Mouse (Mus musculus) myocyte (in vitro differentiated cells): ENCODE measurements around the gene Syna. TPM values are rescaled to one million over a fixed set of nuclear protein-coding genes. Genes with fewer than 3 reads are reported as not detected.

Experiments
- H3K27me3 ChIP-seq: one replicate; pipeline ENCODE4 v1.6.1; 2011; ENCODE audit not compliant: control insufficient read depth, insufficient read depth, insufficient read length
- H3K36me3 ChIP-seq: one replicate; pipeline ENCODE4 v1.6.1; 2011; ENCODE audit not compliant: control insufficient read depth, insufficient read depth
- H3K4me2 ChIP-seq: one replicate; pipeline ENCODE4 v1.6.1; 2011; ENCODE audit warnings: low read depth, control low read depth
- H3K4me3 ChIP-seq: one replicate; pipeline ENCODE4 v1.5.1; 2011; ENCODE audit warnings: mild to moderate bottlenecking, control low read depth, moderate library complexity
- H3K79me2 ChIP-seq: one replicate; pipeline ENCODE4 v1.6.1; 2011; ENCODE audit not compliant: control insufficient read depth, insufficient read depth
- H3ac ChIP-seq: one replicate; pipeline ENCODE4 v1.6.1; 2011; ENCODE audit not compliant: control insufficient read depth, insufficient read length
- CEBPB ChIP-seq: IDR thresholded peaks from 2 replicates; pipeline ENCODE4 v1.6.1; 2011; ENCODE audit warnings: mild to moderate bottlenecking, moderate library complexity; ENCODE audit not compliant: poor library complexity, insufficient read depth, severe bottlenecking
- E2F4 ChIP-seq: IDR thresholded peaks from one replicate; pipeline ENCODE4 v1.6.1; 2011; ENCODE audit warnings: mild to moderate bottlenecking, control low read depth, moderate library complexity; ENCODE audit not compliant: insufficient read depth
- MAX ChIP-seq: IDR thresholded peaks from one replicate; pipeline ENCODE4 v1.6.1; 2011; ENCODE audit warnings: low read depth, mild to moderate bottlenecking, control low read depth
- MYOD1 ChIP-seq, 3 experiments: IDR thresholded peaks; one replicate each; pipeline ENCODE4 v1.6.1; 2011; ENCODE audit warnings: control low read depth in 2 of 3, low read depth in 2 of 3, mild to moderate bottlenecking in 2 of 3, moderate library complexity in 1 of 3; ENCODE audit not compliant: insufficient read length in 2 of 3, control insufficient read depth in 1 of 3
- MYOG ChIP-seq, 3 experiments: IDR thresholded peaks; one replicate each; pipeline ENCODE4 v1.6.1; 2011; ENCODE audit warnings: control low read depth in 2 of 3, low read depth in 2 of 3, mild to moderate bottlenecking in 2 of 3; ENCODE audit not compliant: insufficient read length in 2 of 3, control insufficient read depth in 1 of 3, insufficient read depth in 1 of 3
- POLR2A ChIP-seq: IDR thresholded peaks from one replicate; pipeline ENCODE4 v1.6.1; 2011; ENCODE audit warnings: low read depth, mild to moderate bottlenecking, control low read depth, moderate library complexity; ENCODE audit not compliant: insufficient read length
- POLR2AphosphoS2 ChIP-seq: IDR thresholded peaks from one replicate; pipeline ENCODE4 v1.6.1; 2011; ENCODE audit warnings: low read depth, control low read depth; ENCODE audit not compliant: insufficient read length
- REST ChIP-seq: IDR thresholded peaks from one replicate; pipeline ENCODE4 v1.6.1; 2011; ENCODE audit warnings: mild to moderate bottlenecking, control low read depth, moderate library complexity; ENCODE audit not compliant: insufficient read depth, insufficient read length
- SRF ChIP-seq: IDR thresholded peaks from one replicate; pipeline ENCODE4 v1.6.1; 2011; ENCODE audit warnings: low read depth; ENCODE audit not compliant: control insufficient read depth, insufficient read length
- TCF12 ChIP-seq: IDR thresholded peaks from one replicate; pipeline ENCODE4 v1.6.1; 2011; ENCODE audit warnings: mild to moderate bottlenecking, control low read depth; ENCODE audit not compliant: poor library complexity, insufficient read depth, severe bottlenecking
- TCF3 ChIP-seq: IDR thresholded peaks from one replicate; pipeline ENCODE4 v1.6.1; 2011; ENCODE audit warnings: low read depth, control low read depth; ENCODE audit not compliant: insufficient read length
- USF1 ChIP-seq: IDR thresholded peaks from one replicate; pipeline ENCODE4 v1.6.1; 2011; ENCODE audit warnings: low read depth, mild to moderate bottlenecking, control low read depth, moderate library complexity
- polyA plus RNA-seq: library from polyadenylated mRNA; unstranded; fragments of >200 nt; fragmentation: generic; extraction: Trizol; gene quantifications from one replicate; pipeline ENCODE4 v1.2.1, GENCODE M21; 2012; ENCODE audit warnings: missing spikeins

The Syna gene
- 0.19 TPM for polyA plus RNA-seq

- no peak within 1 kb of the TSS for H3ac ChIP-seq
- TF ChIP-seq CEBPB (no peak), MAX (no peak)
Observed at GRCm38 (mm10) chr5:134560071-134560449, at the start of gene Syna. Syna (minus strand) TSS chr5:134560171.

DNA sequence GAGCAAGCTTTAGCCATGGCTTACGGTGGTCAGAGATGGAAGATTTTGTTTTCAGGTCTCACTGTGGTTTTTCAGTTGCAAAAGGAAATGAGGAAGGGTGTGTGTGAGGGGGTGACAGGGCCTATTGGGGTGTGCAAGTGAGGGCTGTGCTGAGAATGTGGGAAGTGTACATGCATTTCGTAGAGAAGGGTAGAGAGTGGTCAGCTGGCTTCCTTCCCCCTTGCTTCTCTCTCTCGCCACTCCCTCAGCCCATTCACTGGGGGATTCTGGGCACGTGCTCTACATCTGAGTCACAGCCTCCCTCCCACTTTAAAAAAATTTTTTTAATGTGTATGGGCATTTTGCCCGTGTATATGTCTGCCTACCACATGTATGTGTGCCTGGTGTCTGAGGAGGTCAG is 47.1 kb upstream of the Syna start:
- no peak overlapping the region for H3ac ChIP-seq
- H3K4me2 ChIP-seq, result no peak overlapping the region
- H3K4me3 ChIP-seq, result no peak overlapping the region
- TF ChIP-seq USF1 (peak; percentile 71), SRF (no peak)
- H3K36me3 ChIP-seq, result no peaks in the 10 kb centered on the region
- H3K27me3 ChIP-seq, result no peaks in the 10 kb centered on the region
- no peaks in the 10 kb centered on the region for H3K79me2 ChIP-seq

More at GRCm38 (mm10) chr5:134560071-134560449, at the start of gene Syna:
- Histone ChIP-seq H3K4me3 (no peak within 1 kb of the TSS), H3K4me2 (no peak within 1 kb of the TSS), H3K79me2 (no peaks in the 10 kb centered on the region), H3K27me3 (no peaks in the 10 kb centered on the region), H3K36me3 (no peaks in the 10 kb centered on the region)

- Histone ChIP-seq H3K27me3 (no peaks in the 10 kb centered on the region), H3K79me2 (no peaks in the 10 kb centered on the region), H3K4me2 (no peak overlapping the region), H3K36me3 (no peaks in the 10 kb centered on the region), H3ac (no peak overlapping the region), H3K4me3 (no peak overlapping the region)
- no peak for TF ChIP-seq CEBPB
- no peak for TF ChIP-seq MYOG (IDR thresholded peaks at IDR 0.05; ENCODE audit: control insufficient read depth in 1 of 3, insufficient read depth in 1 of 3, insufficient read length in 2 of 3, low read depth in 2 of 3)
- TF ChIP-seq POLR2A, result no peak
- TF ChIP-seq TCF12, result no peak
- no peak for TF ChIP-seq TCF3
- TF ChIP-seq SRF, result no peak
- TF ChIP-seq POLR2AphosphoS2, result no peak
- TF ChIP-seq REST, result no peak
- no peak for TF ChIP-seq MYOD1 (IDR thresholded peaks at IDR 0.05; ENCODE audit: control insufficient read depth in 1 of 3, insufficient read length in 2 of 3, low read depth in 2 of 3)
- TF ChIP-seq E2F4, result no peak
- TF ChIP-seq USF1, result no peak
Observed at GRCm38 (mm10) chr5:134606314-134606713, 46.3 kb upstream of the Syna start.

- no peak overlapping the region for H3K4me3 ChIP-seq
- no peaks in the 10 kb centered on the region for H3K27me3 ChIP-seq
- no peaks in the 10 kb centered on the region for H3K36me3 ChIP-seq
- H3K4me2 ChIP-seq, result no peak overlapping the region
- H3ac ChIP-seq, result no peak overlapping the region
- TF ChIP-seq CEBPB (no peak), POLR2AphosphoS2 (no peak), REST (no peak), SRF (no peak), TCF12 (no peak), MYOD1 (IDR thresholded peaks at IDR 0.05; ENCODE audit: control insufficient read depth in 1 of 3, insufficient read length in 2 of 3, low read depth in 2 of 3) (no peak), USF1 (no peak), POLR2A (no peak), E2F4 (no peak), MYOG (IDR thresholded peaks at IDR 0.05; ENCODE audit: control insufficient read depth in 1 of 3, insufficient read depth in 1 of 3, insufficient read length in 2 of 3, low read depth in 2 of 3) (no peak), MAX (no peak), TCF3 (no peak)
- H3K79me2 ChIP-seq, result no peaks in the 10 kb centered on the region
Observed at GRCm38 (mm10) chr5:134604376-134604775, 44.4 kb upstream of the Syna start.

- no peak for TF ChIP-seq USF1
- TF ChIP-seq TCF3, result no peak
- no peak for TF ChIP-seq MYOD1 (IDR thresholded peaks at IDR 0.05; ENCODE audit: control insufficient read depth in 1 of 3, insufficient read length in 2 of 3, low read depth in 2 of 3)
- no peak for TF ChIP-seq MYOG (IDR thresholded peaks at IDR 0.05; ENCODE audit: control insufficient read depth in 1 of 3, insufficient read depth in 1 of 3, insufficient read length in 2 of 3, low read depth in 2 of 3)
- TF ChIP-seq REST, result no peak
- no peak for TF ChIP-seq MAX
- TF ChIP-seq TCF12, result no peak
- TF ChIP-seq POLR2AphosphoS2, result no peak
- no peak for TF ChIP-seq CEBPB
- no peak for TF ChIP-seq SRF
- H3K36me3 ChIP-seq, result peaks cover 3% of the 10 kb centered on the region
- no peaks in the 10 kb centered on the region for H3K79me2 ChIP-seq
- H3K4me3 ChIP-seq, result no peak overlapping the region
- H3K27me3 ChIP-seq, result no peaks in the 10 kb centered on the region
- no peak overlapping the region for H3ac ChIP-seq
- H3K4me2 ChIP-seq, result no peak overlapping the region
Observed at GRCm38 (mm10) chr5:134597711-134598110, 37.7 kb upstream of the Syna start.
